Mouse (Mus musculus): Measurements from ENCODE around the gene Slc25a17. TPM values are rescaled to one million over a fixed set of nuclear protein-coding genes. Genes with fewer than 3 reads are reported as not detected.

Gene Slc25a17
- polyA plus RNA-seq, 1 experiment from 2014 or later, result 119 TPM

GRCm38 (mm10) chr15:81348366-81348765 lies 12.2 kb downstream of the Slc25a17 start:
- no peak overlapping the region for H3K4me3 ChIP-seq
- no peak overlapping the region for H3K4me2 ChIP-seq (replicated peaks)
- peaks cover 4% of the 10 kb centered on the region; the same call in 1 of the 2 replicates for H3K36me3 ChIP-seq
- 79% methylated on average over 2 of the region's 2 CpGs for WGBS
- H3K9me3 ChIP-seq, result no peaks in the 10 kb centered on the region
- no peaks in the 10 kb centered on the region for H3K4me1 ChIP-seq
- H3K27ac ChIP-seq, result no peak overlapping the region
- no peaks in the 10 kb centered on the region for H3K27me3 ChIP-seq (replicated peaks)
- H3K9ac ChIP-seq, result no peak overlapping the region
- no peak for ATAC-seq (ENCODE audit: low FRiP score, low read depth)

GRCm38 (mm10) chr15:81347466-81347865 lies 13.1 kb downstream of the Slc25a17 start:
- no peak overlapping the region for H3K4me2 ChIP-seq (replicated peaks)
- no peak overlapping the region for H3K4me3 ChIP-seq
- H3K9me3 ChIP-seq, result no peaks in the 10 kb centered on the region
- no peak for ATAC-seq (ENCODE audit: low FRiP score, low read depth)
- no peak overlapping the region for H3K27ac ChIP-seq
- H3K9ac ChIP-seq, result no peak overlapping the region
- no peaks in the 10 kb centered on the region for H3K27me3 ChIP-seq (replicated peaks)
- peaks cover 13% of the 10 kb centered on the region; the same call in 1 of the 2 replicates for H3K36me3 ChIP-seq
- WGBS, result 95% methylated on average over 2 of the region's 2 CpGs
- no peaks in the 10 kb centered on the region for H3K4me1 ChIP-seq

DNA sequence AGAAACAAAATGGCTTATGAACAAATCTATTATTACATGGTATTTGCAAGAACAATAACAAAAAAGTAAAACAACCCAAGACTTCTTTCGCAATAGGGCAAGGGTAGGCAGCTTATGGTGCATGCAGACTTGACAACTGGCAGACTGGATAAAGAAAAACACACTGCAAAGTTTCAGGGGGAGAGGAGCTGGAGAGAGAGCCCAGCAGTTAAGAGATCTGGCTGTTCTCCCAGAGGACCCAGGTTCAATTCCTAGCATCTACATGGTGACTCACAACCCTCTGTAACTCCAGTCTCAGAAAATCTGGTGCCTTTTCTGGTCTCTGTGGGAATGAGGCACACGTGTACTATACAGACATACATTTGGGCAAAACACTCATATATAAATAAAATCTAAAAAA lies 19.2 kb downstream of the Slc25a17 start:
- Histone ChIP-seq H3K36me3 (peaks cover 38% of the 10 kb centered on the region), H3K27me3 (replicated peaks) (no peaks in the 10 kb centered on the region), H3K9ac (no peak overlapping the region), H3K4me2 (replicated peaks) (no peak overlapping the region), H3K4me1 (no peaks in the 10 kb centered on the region), H3K4me3 (no peak overlapping the region), H3K9me3 (no peaks in the 10 kb centered on the region), H3K27ac (no peak overlapping the region)
- 94% methylated on average over 2 of the region's 2 CpGs for WGBS
- ATAC-seq (ENCODE audit: low FRiP score, low read depth), result no peak

- Histone ChIP-seq H3K4me2 (replicated peaks) (no peak overlapping the region), H3K27me3 (replicated peaks) (no peaks in the 10 kb centered on the region), H3K27ac (no peak overlapping the region), H3K4me1 (no peaks in the 10 kb centered on the region), H3K36me3 (peaks cover 49% of the 10 kb centered on the region), H3K9me3 (no peaks in the 10 kb centered on the region), H3K4me3 (no peak overlapping the region), H3K9ac (no peak overlapping the region)
- WGBS, result 97% methylated on average over 3 of the region's 3 CpGs
- no peak for ATAC-seq (ENCODE audit: low FRiP score, low read depth)
Observed at GRCm38 (mm10) chr15:81339158-81339557, 21.5 kb downstream of the Slc25a17 start.

- Histone ChIP-seq H3K36me3 (peaks cover 56% of the 10 kb centered on the region), H3K9ac (no peak overlapping the region), H3K9me3 (no peaks in the 10 kb centered on the region), H3K4me1 (no peaks in the 10 kb centered on the region), H3K27ac (no peak overlapping the region), H3K4me2 (replicated peaks) (no peak overlapping the region), H3K27me3 (replicated peaks) (no peaks in the 10 kb centered on the region), H3K4me3 (no peak overlapping the region)
- ATAC-seq (ENCODE audit: low FRiP score, low read depth), result no peak
- WGBS, result 87% methylated on average over 5 of the region's 5 CpGs
Observed at GRCm38 (mm10) chr15:81336466-81336865, 24.1 kb downstream of the Slc25a17 start.

DNA sequence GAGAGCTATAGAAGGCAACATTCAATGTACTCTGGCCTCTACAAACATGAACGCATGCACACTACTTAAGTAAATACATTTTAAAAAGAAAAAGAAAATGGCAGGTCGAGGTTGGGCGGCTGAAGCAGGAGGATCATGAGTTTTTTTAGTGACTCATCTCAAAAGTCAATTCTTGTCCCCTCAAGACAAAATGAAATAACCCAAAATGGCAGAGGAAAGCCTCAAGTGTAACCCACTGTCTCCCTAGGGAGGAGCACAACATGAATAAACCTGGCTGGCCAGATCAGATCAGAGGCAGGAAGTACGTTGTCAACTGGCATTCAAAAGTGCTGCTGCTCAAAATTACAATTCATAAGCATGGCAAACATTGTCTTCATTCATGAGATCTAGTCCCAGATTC lies 28.1 kb downstream of the Slc25a17 start:
- no peak for ATAC-seq (ENCODE audit: low FRiP score, low read depth)
- Histone ChIP-seq H3K4me1 (peaks cover 11% of the 10 kb centered on the region), H3K4me3 (no peak overlapping the region), H3K4me2 (replicated peaks) (no peak overlapping the region), H3K9ac (no peak overlapping the region), H3K27ac (no peak overlapping the region), H3K9me3 (no peaks in the 10 kb centered on the region), H3K36me3 (peaks cover 56% of the 10 kb centered on the region), H3K27me3 (replicated peaks) (no peaks in the 10 kb centered on the region)
- WGBS, result 96% methylated on average over 4 of the region's 4 CpGs

DNA sequence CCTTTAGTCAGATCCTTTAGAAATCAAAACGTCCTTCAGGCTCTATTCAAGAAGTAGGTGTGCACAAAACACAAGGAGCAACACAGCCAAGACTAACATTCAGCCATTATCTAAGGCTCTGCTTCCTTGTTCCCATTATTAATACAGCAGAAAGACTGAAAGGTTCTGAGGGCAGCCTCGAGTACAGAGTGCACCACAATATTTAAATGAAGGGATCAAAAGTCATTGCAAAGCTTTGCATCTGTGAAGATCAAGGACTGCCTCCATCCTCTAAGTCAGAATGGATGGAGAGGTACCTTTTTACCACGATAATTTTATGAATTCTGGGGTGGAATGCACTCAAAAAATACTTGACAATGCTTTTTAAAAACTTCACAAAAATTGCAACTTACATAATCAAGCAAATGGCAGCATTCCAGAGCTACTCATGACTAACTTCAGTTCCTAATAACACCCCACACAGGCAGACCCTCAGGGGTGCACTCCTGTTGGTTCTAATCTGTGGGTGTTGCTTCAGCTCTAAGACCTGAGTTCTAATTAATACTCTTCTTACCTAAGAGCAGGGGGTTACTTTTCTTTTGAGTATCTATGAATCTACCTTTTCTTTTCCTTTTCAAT lies 29.7 kb downstream of the Slc25a17 start:
- no peak overlapping the region for H3K9ac ChIP-seq
- H3K4me1 ChIP-seq, result peaks cover 11% of the 10 kb centered on the region
- peaks cover 58% of the 10 kb centered on the region for H3K36me3 ChIP-seq
- H3K4me3 ChIP-seq, result no peak overlapping the region
- no peaks in the 10 kb centered on the region for H3K27me3 ChIP-seq (replicated peaks)
- 66% methylated on average over 3 of the region's 3 CpGs for WGBS
- ATAC-seq (ENCODE audit: low FRiP score, low read depth), result no peak
- H3K4me2 ChIP-seq (replicated peaks), result no peak overlapping the region
- H3K9me3 ChIP-seq, result no peaks in the 10 kb centered on the region
- no peak overlapping the region for H3K27ac ChIP-seq

- H3K36me3 ChIP-seq, result peaks cover 62% of the 10 kb centered on the region
- peaks cover 11% of the 10 kb centered on the region for H3K4me1 ChIP-seq
- H3K4me2 ChIP-seq (replicated peaks), result no peak overlapping the region
- no peak for ATAC-seq (ENCODE audit: low FRiP score, low read depth)
- H3K9ac ChIP-seq, result no peak overlapping the region
- H3K27me3 ChIP-seq (replicated peaks), result no peaks in the 10 kb centered on the region
- 39% methylated on average over 5 of the region's 5 CpGs for WGBS
- H3K4me3 ChIP-seq, result no peak overlapping the region
- no peaks in the 10 kb centered on the region for H3K9me3 ChIP-seq
- no peak overlapping the region for H3K27ac ChIP-seq
Observed at GRCm38 (mm10) chr15:81329721-81330369, 30.8 kb downstream of the Slc25a17 start.

GRCm38 (mm10) chr15:81327501-81327900 lies 33.1 kb downstream of the Slc25a17 start:
- H3K9me3 ChIP-seq, result no peaks in the 10 kb centered on the region
- H3K4me3 ChIP-seq, result no peak overlapping the region
- no peak overlapping the region for H3K9ac ChIP-seq
- 95% methylated on average over 7 of the region's 7 CpGs for WGBS
- no peaks in the 10 kb centered on the region for H3K27me3 ChIP-seq (replicated peaks)
- no peak for ATAC-seq (ENCODE audit: low FRiP score, low read depth)
- H3K36me3 ChIP-seq, result peaks cover 54% of the 10 kb centered on the region
- H3K4me2 ChIP-seq (replicated peaks), result no peak overlapping the region
- peaks cover 11% of the 10 kb centered on the region for H3K4me1 ChIP-seq
- H3K27ac ChIP-seq, result no peak overlapping the region

DNA sequence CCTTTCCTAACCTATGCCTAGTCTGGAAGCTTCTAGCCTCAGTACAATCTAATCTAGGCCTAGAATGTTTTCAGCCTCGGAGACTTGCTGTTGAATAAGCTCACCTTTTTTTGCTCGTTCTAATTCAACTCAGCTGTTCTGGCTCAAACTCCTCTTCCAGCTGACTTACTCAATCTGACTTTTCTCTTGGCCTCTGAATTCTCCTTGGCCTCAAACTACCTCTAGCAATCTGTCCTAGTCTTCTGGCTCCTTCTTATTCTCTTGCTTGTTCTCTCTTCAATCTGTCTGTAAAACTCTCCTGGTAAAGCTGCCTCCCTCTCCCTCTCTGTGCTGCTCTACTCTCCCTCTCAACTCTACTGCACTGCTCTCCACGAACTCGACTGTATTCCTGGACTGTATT lies 35.6 kb downstream of the Slc25a17 start:
- H3K4me2 ChIP-seq (replicated peaks), result no peak overlapping the region
- peaks cover 7% of the 10 kb centered on the region for H3K4me1 ChIP-seq
- H3K27me3 ChIP-seq (replicated peaks), result no peaks in the 10 kb centered on the region
- WGBS, result 86% methylated on average over 4 of the region's 4 CpGs
- H3K9ac ChIP-seq, result no peak overlapping the region
- no peak overlapping the region for H3K27ac ChIP-seq
- H3K4me3 ChIP-seq, result no peak overlapping the region
- H3K36me3 ChIP-seq, result peaks cover 72% of the 10 kb centered on the region
- H3K9me3 ChIP-seq, result no peaks in the 10 kb centered on the region
- no peak for ATAC-seq (ENCODE audit: low FRiP score, low read depth)

DNA sequence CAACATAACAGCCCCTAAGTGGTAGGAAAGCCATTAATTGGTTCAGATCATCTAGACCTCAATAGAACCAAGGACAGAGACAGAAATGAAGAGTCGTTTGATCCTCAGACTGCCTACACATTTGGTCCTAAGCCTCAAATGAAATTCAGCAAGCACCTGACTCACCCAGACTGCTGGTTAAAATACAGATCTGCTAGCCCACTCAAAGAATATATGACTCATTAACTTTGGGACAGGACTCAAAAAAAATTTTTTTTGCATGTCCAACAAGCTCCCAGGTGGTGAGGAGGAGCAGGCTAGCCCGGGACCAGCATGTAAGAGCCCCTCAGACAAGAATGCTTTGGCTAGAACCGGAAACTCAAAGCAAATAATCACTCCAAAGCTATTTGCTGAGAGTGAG lies 40.5 kb downstream of the Slc25a17 start:
- Histone ChIP-seq H3K9ac (no peak overlapping the region), H3K36me3 (peaks cover 73% of the 10 kb centered on the region)
- 95% methylated on average over 3 of the region's 3 CpGs for WGBS

DNA sequence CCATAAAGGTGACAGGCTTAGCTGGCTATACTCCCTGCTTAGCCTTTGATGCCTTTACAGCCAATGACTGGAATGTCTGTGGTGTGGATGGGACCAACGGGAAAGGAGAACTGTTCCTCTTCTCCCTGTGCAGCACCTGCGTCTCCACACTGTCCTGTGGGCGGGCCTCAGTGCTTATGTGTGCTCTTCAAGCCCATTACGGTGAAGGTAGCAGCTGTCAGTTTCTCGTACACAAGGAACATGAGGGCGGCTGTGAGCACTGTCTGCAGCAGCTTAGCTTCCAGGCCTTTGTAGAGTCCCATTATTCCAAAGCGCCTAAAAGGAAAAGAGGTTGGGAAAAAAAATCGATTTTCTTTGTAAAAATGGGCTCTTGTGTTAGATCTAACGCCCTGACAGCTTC lies 41.1 kb downstream of the Slc25a17 start:
- H3K4me2 ChIP-seq (replicated peaks), result no peak overlapping the region
- H3K27me3 ChIP-seq (replicated peaks), result no peaks in the 10 kb centered on the region
- ATAC-seq (ENCODE audit: low FRiP score, low read depth), result no peak
- H3K4me3 ChIP-seq, result no peak overlapping the region
- no peak overlapping the region for H3K27ac ChIP-seq
- 94% methylated on average over 9 of the region's 9 CpGs for WGBS
- H3K9me3 ChIP-seq, result no peaks in the 10 kb centered on the region
- H3K36me3 ChIP-seq, result peaks cover 69% of the 10 kb centered on the region
- H3K4me1 ChIP-seq, result no peaks in the 10 kb centered on the region
- no peak overlapping the region for H3K9ac ChIP-seq

More for the DNA sequence above, 40.5 kb downstream of the Slc25a17 start:
- H3K27ac ChIP-seq, result no peak overlapping the region
- no peak overlapping the region for H3K4me2 ChIP-seq (replicated peaks)
- no peaks in the 10 kb centered on the region for H3K27me3 ChIP-seq (replicated peaks)
- no peaks in the 10 kb centered on the region for H3K4me1 ChIP-seq
- no peaks in the 10 kb centered on the region for H3K9me3 ChIP-seq
- ATAC-seq (ENCODE audit: low FRiP score, low read depth), result no peak
- H3K4me3 ChIP-seq, result no peak overlapping the region

DNA sequence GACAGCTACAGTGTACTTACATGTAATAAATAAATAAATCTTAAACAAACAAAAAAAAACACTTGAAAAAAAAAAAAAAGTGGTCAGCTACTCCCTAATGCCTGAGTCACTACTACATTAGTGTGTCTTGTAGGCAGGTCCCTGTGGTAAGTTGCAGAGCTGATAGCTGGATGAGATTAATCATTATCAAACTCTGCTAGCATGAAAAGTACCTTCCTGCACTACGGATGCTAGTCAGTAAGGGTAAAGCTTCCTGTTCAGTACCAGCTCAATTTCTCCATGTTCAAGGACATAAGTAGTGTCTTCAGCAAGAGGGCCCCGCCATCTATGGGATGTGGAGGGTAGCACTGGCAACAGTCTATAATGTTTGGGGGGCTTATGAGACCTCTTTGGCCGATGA lies 46.7 kb downstream of the Slc25a17 start:
- Histone ChIP-seq H3K36me3 (peaks cover 27% of the 10 kb centered on the region), H3K27me3 (replicated peaks) (no peaks in the 10 kb centered on the region), H3K4me3 (no peak overlapping the region), H3K4me1 (no peaks in the 10 kb centered on the region), H3K27ac (no peak overlapping the region), H3K9ac (no peak overlapping the region), H3K4me2 (replicated peaks) (no peak overlapping the region), H3K9me3 (no peaks in the 10 kb centered on the region)
- no peak for ATAC-seq (ENCODE audit: low FRiP score, low read depth)
- WGBS, result 97% methylated on average over 3 of the region's 3 CpGs
